Mouse (Mus musculus): ENCODE results near the gene Cc2d1a.

DNA sequence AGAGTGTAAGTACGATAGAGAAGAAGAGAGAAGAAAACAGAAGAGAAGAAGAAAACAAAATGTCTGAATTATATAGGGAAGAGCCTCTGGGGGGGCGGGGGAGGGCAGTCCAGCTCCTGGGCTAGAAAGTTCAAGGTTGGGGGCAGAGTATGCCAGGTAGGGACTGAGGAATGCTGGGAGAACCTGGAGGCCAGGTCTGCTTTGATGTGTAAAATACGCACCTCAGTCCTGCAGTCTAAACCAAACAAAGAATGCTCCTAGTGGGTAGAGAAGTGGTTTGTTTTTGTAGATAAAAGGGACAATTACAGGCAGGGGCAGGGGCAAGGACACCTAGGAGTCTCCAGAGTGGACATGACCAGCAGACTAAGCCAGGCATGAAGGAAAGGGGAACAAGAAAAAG, 29.7 kb upstream of the Cc2d1a start:
- TF ChIP-seq POLR2A (IDR thresholded peaks at IDR 0.05; ENCODE audit: insufficient read depth, low read length): no peak
- TF ChIP-seq CTCF (IDR thresholded peaks at IDR 0.05; ENCODE audit: low read depth, low read length): no peak
- TF ChIP-seq EP300 (IDR thresholded peaks at IDR 0.05; ENCODE audit: insufficient read depth, low read depth, low read length): peak; percentile 91

Data from ES-Bruce4 (cell line).